Mouse (Mus musculus): ENCODE results near the gene Ncapd3. TPM values are rescaled to one million over a fixed set of nuclear protein-coding genes. Genes with fewer than 3 reads are reported as not detected.

Ncapd3 gene
- polyA plus RNA-seq, 2 experiments: 24.3 to 38.8 TPM

DNA sequence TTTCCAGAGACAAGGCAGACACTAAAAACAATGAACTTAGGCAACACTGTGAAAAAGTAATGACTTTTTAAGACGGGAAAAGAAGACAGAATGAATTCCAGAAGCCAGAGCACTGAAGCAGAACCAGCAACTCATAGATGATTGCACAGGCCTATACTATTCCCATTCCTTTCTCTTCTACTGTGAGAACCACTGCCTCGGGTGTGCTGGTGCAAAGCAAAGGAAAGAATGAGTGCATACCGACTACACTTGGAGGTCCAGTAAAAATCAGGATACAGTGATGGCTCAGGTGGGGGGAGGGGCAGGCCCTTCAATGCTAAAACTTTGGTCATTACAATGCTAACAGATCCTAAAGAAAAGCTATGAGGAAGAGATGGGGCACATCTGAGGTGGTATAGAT lies 36.1 kb upstream of the Ncapd3 start:
- H3K4me3 ChIP-seq (replicated peaks; ENCODE audit: low read length): no peak overlapping the region
- no peak for ATAC-seq (ENCODE audit: low FRiP score, low read depth)
- H3K27me3 ChIP-seq (ENCODE audit: control insufficient read depth, insufficient read depth, low read length): no peaks in the 10 kb centered on the region
- no peak for DNase-seq (ENCODE audit: low spot score)
- no peak overlapping the region for H3K9ac ChIP-seq (ENCODE audit: low read depth, low read length, severe bottlenecking)
- H3K4me1 ChIP-seq (ENCODE audit: control insufficient read depth, insufficient read depth, low read length): 0 out of 2 replicates have a peak, but pooled peaks cover 5% of the 10 kb centered on the region
- no peak overlapping the region for H3K4me2 ChIP-seq (replicated peaks; ENCODE audit: low read depth, low read length, severe bottlenecking)
- no peak for TF ChIP-seq POLR2A (IDR thresholded peaks at IDR 0.05; ENCODE audit: borderline replicate concordance, extremely low read depth, insufficient read depth, insufficient read length)
- H3K36me3 ChIP-seq (ENCODE audit: control insufficient read depth, insufficient read depth, low read length): peaks cover 31% of the 10 kb centered on the region
- WGBS: 64% methylated on average over 3 of the region's 3 CpGs
- no peaks in the 10 kb centered on the region for H3K9me3 ChIP-seq (ENCODE audit: control insufficient read depth, low read length)
- H3K27ac ChIP-seq (replicated peaks; ENCODE audit: low read depth, low read length): no peak overlapping the region

DNA sequence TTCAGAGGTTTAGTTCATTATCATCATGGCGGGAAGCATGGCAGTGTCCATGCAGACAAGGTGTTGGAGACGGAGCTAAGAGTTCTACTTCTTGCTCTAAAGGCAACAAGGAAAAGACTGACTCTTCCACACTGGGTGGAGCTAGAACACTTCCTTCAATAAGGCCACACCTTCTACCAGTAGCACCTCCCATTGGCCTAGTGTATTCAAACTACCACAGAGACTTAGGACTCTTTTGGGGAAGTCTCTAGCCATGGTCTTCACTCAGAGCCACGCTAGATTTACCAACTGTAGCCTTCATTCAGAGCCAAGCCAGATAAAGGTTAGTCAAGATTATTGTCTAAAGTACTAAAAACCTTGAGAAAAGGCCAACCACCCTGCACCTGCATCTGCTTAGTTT lies 32.9 kb upstream of the Ncapd3 start:
- Histone ChIP-seq H3K27ac (replicated peaks; ENCODE audit: low read depth, low read length) (no peak overlapping the region), H3K4me3 (replicated peaks; ENCODE audit: low read length) (no peak overlapping the region), H3K4me1 (ENCODE audit: control insufficient read depth, insufficient read depth, low read length) (peaks cover 20% of the 10 kb centered on the region), H3K36me3 (ENCODE audit: control insufficient read depth, insufficient read depth, low read length) (no peaks in the 10 kb centered on the region; the same call in 1 of the 2 replicates), H3K9me3 (ENCODE audit: control insufficient read depth, low read length) (no peaks in the 10 kb centered on the region), H3K27me3 (ENCODE audit: control insufficient read depth, insufficient read depth, low read length) (no peaks in the 10 kb centered on the region), H3K4me2 (replicated peaks; ENCODE audit: low read depth, low read length, severe bottlenecking) (no peak overlapping the region), H3K9ac (ENCODE audit: low read depth, low read length, severe bottlenecking) (no peak overlapping the region)
- WGBS: 97% methylated on average over 3 of the region's 3 CpGs
- ATAC-seq (ENCODE audit: low FRiP score, low read depth) (no peak), DNase-seq (ENCODE audit: low spot score) (no peak)
- TF ChIP-seq POLR2A (IDR thresholded peaks at IDR 0.05; ENCODE audit: borderline replicate concordance, extremely low read depth, insufficient read depth, insufficient read length): no peak

- ATAC-seq (ENCODE audit: low FRiP score, low read depth) (no peak), DNase-seq (ENCODE audit: low spot score) (no peak)
- Histone ChIP-seq H3K36me3 (ENCODE audit: control insufficient read depth, insufficient read depth, low read length) (no peaks in the 10 kb centered on the region), H3K4me2 (replicated peaks; ENCODE audit: low read depth, low read length, severe bottlenecking) (no peak overlapping the region), H3K4me1 (ENCODE audit: control insufficient read depth, insufficient read depth, low read length) (peaks cover 20% of the 10 kb centered on the region), H3K27me3 (ENCODE audit: control insufficient read depth, insufficient read depth, low read length) (no peaks in the 10 kb centered on the region), H3K9ac (ENCODE audit: low read depth, low read length, severe bottlenecking) (no peak overlapping the region), H3K4me3 (replicated peaks; ENCODE audit: low read length) (no peak overlapping the region), H3K27ac (replicated peaks; ENCODE audit: low read depth, low read length) (no peak overlapping the region), H3K9me3 (ENCODE audit: control insufficient read depth, low read length) (no peaks in the 10 kb centered on the region)
- 88% methylated on average over 2 of the region's 2 CpGs for WGBS
- no peak for TF ChIP-seq POLR2A (IDR thresholded peaks at IDR 0.05; ENCODE audit: borderline replicate concordance, extremely low read depth, insufficient read depth, insufficient read length)
These were observed 32.5 kb upstream of the Ncapd3 start for GRCm38 (mm10) chr9:26997501-26997900.

GRCm38 (mm10) chr9:26998669-26999460 lies 31.1 kb upstream of the Ncapd3 start:
- DNase-seq (ENCODE audit: low spot score): no peak
- H3K4me2 ChIP-seq (replicated peaks; ENCODE audit: low read depth, low read length, severe bottlenecking): peak overlapping the region; percentile 64

GRCm38 (mm10) chr9:26999461-27000395 lies 30.2 kb upstream of the Ncapd3 start, which contains the start of the genes Acad8 and Thyn1:
Gene Acad8, minus strand, starts transcription at chr9:26999566.
Gene Thyn1, plus strand, starts transcription at chr9:26999710.
- Histone ChIP-seq H3K27me3 (ENCODE audit: control insufficient read depth, insufficient read depth, low read length) (no peaks in the 10 kb centered on the region), H3K9me3 (ENCODE audit: control insufficient read depth, low read length) (no peaks in the 10 kb centered on the region), H3K27ac (replicated peaks; ENCODE audit: low read depth, low read length) (peak within 1 kb of the TSS; percentile 83), H3K9ac (ENCODE audit: low read depth, low read length, severe bottlenecking) (peak within 1 kb of the TSS; percentile 94), H3K4me1 (ENCODE audit: control insufficient read depth, insufficient read depth, low read length) (peaks cover 20% of the 10 kb centered on the region), H3K36me3 (ENCODE audit: control insufficient read depth, insufficient read depth, low read length) (peaks cover 16% of the 10 kb centered on the region), H3K4me3 (replicated peaks; ENCODE audit: low read length) (peak within 1 kb of the TSS; percentile 73), H3K4me2 (replicated peaks; ENCODE audit: low read depth, low read length, severe bottlenecking) (peak within 1 kb of the TSS; percentile 64)
- 1% methylated on average over 35 of the region's 35 CpGs for WGBS
- 0 out of 2 replicates have a peak, but pooled peaks have one; percentile 49 for TF ChIP-seq POLR2A (IDR thresholded peaks at IDR 0.05; ENCODE audit: borderline replicate concordance, extremely low read depth, insufficient read depth, insufficient read length)
- ATAC-seq (ENCODE audit: low FRiP score, low read depth): peak; percentile 99
- DNase-seq (ENCODE audit: low spot score): peak; percentile 99

More at GRCm38 (mm10) chr9:26998669-26999460, 31.1 kb upstream of the Ncapd3 start:
- Histone ChIP-seq H3K27me3 (ENCODE audit: control insufficient read depth, insufficient read depth, low read length) (no peaks in the 10 kb centered on the region), H3K27ac (replicated peaks; ENCODE audit: low read depth, low read length) (peak overlapping the region; percentile 83), H3K4me1 (ENCODE audit: control insufficient read depth, insufficient read depth, low read length) (peaks cover 20% of the 10 kb centered on the region), H3K9ac (ENCODE audit: low read depth, low read length, severe bottlenecking) (peak overlapping the region; percentile 94), H3K36me3 (ENCODE audit: control insufficient read depth, insufficient read depth, low read length) (peaks cover 8% of the 10 kb centered on the region), H3K4me3 (replicated peaks; ENCODE audit: low read length) (peak overlapping the region; percentile 73), H3K9me3 (ENCODE audit: control insufficient read depth, low read length) (no peaks in the 10 kb centered on the region)
- peak; percentile 51 for ATAC-seq (ENCODE audit: low FRiP score, low read depth)
- WGBS: 3% methylated on average over 28 of the region's 29 CpGs
- TF ChIP-seq POLR2A (IDR thresholded peaks at IDR 0.05; ENCODE audit: borderline replicate concordance, extremely low read depth, insufficient read depth, insufficient read length): no peak

Data from limb, embryonic 14.5 days (tissue).